Mouse (Mus musculus) small intestine, adult 2 months (tissue): Measurements from ENCODE around the gene Gm10134. TPM values are rescaled to one million over a fixed set of nuclear protein-coding genes. Genes with fewer than 3 reads are reported as not detected.

ENCODE experiments used
- H3K27ac ChIP-seq: fragments of 200-500 bp; 2 replicates; pipeline ENCODE4 v1.5.1; 2012; ENCODE audit warnings: low read depth, low read length, control low read depth, inconsistent platforms; ENCODE audit not compliant: insufficient read depth
- H3K27me3 ChIP-seq: fragments of 200-500 bp; 2 replicates; pipeline ENCODE4 v1.6.1; 2012; ENCODE audit warnings: mild to moderate bottlenecking, moderate library complexity, low read length, inconsistent platforms; ENCODE audit not compliant: control insufficient read depth, insufficient read depth
- H3K36me3 ChIP-seq: fragments of 200-500 bp; 2 replicates; pipeline ENCODE4 v1.6.1; 2012; ENCODE audit warnings: mild to moderate bottlenecking, low read length, control low read depth, inconsistent platforms; ENCODE audit not compliant: control insufficient read depth, insufficient read depth
- H3K4me1 ChIP-seq: fragments of 200-500 bp; 2 replicates; pipeline ENCODE4 v1.6.1; 2012; ENCODE audit warnings: low read length, inconsistent platforms, mixed read lengths; ENCODE audit not compliant: control insufficient read depth, insufficient read depth, insufficient read length
- H3K4me3 ChIP-seq: fragments of 200-500 bp; 2 replicates; pipeline ENCODE4 v1.5.1; 2012; ENCODE audit warnings: low read depth, mild to moderate bottlenecking, control low read depth, inconsistent platforms, low read length, moderate library complexity
- CTCF ChIP-seq: fragments of 200-500 bp; IDR thresholded peaks from 2 replicates; pipeline ENCODE4 v1.5.1; 2012; ENCODE audit warnings: low read depth, mild to moderate bottlenecking, control low read depth, inconsistent platforms, low read length, moderate library complexity, mixed read lengths; ENCODE audit not compliant: insufficient replicate concordance, insufficient read length; ENCODE audit errors: extremely low read depth
- POLR2A ChIP-seq: fragments of 200-500 bp; IDR thresholded peaks from 2 replicates; pipeline ENCODE4 v1.6.1; 2012; ENCODE audit warnings: low read depth, mild to moderate bottlenecking, control low read depth, inconsistent platforms, low read length, moderate library complexity
- WGBS: fragments of 180-500 bp; shearing (Covaris S2); methylation state at CpG from one replicate; pipeline ENCODE4 v1.1.7; 2018; 5-methylcytosine and 5-hydroxymethylcytosine counted together
- polyA plus RNA-seq: library from polyadenylated mRNA; depleted of rRNA; stranded (reverse); fragments of >200 nt; gene quantifications from 2 replicates; pipeline ENCODE4 v1.2.3, GENCODE M21; 2012

The Gm10134 gene
- polyA plus RNA-seq, 1 experiment: 0.57 TPM

- TF ChIP-seq POLR2A (no peak), CTCF (peak; percentile 41; the same call in 1 of the 2 replicates)
- 68% methylated on average over 14 of the region's 14 CpGs for whole genome bisulfite sequencing
- H3K4me3 ChIP-seq: peak overlapping the region; percentile 26; the same call in 1 of the 2 replicates
Observed at GRCm38 (mm10) chr2:28495207-28495756, 10.6 kb upstream of the Gm10134 start.

GRCm38 (mm10) chr2:28495801-28496595 lies 9.9 kb upstream of the Gm10134 start:
- TF ChIP-seq CTCF: no peak
- no peak for TF ChIP-seq POLR2A
- H3K27ac ChIP-seq: no peak overlapping the region
- H3K36me3 ChIP-seq: no peaks in the 10 kb centered on the region
- peaks cover 13% of the 10 kb centered on the region for H3K4me1 ChIP-seq
- WGBS: 84% methylated on average over 16 of the region's 16 CpGs
- no peaks in the 10 kb centered on the region for H3K27me3 ChIP-seq
- H3K4me3 ChIP-seq: peak overlapping the region; percentile 26

More at GRCm38 (mm10) chr2:28495207-28495756, 10.6 kb upstream of the Gm10134 start:
- H3K36me3 ChIP-seq: no peaks in the 10 kb centered on the region
- H3K27me3 ChIP-seq: no peaks in the 10 kb centered on the region
- H3K4me1 ChIP-seq: peaks cover 13% of the 10 kb centered on the region
- no peak overlapping the region for H3K27ac ChIP-seq

DNA sequence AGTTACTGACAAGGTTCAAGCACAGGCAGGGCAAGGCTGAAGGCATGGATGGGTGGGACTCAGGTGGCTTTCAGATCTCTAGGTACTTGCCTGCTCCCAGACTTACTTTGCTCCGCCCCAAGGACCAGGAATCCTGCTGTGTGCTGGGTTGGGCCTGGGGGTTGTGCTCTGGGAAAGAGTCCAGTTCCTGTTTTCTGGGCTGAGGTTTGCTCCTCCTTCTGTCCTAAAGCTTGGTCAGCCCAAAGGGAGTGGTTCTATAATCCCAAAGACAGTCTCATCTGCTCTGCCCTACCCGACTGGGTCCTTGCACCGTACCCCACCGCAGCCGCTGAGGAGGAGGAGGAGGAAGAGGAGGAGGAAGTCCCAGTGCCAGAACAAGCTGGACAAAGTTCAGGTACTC lies 9.2 kb upstream of the Gm10134 start, which contains the start of gene Gbgt1:
Gbgt1 (plus strand) TSS at position 221 of the 400 bp plus-strand sequence.
- no peaks in the 10 kb centered on the region for H3K36me3 ChIP-seq
- 0 out of 2 replicates have a peak, but pooled peaks have one; percentile 31 for TF ChIP-seq POLR2A
- no peak for TF ChIP-seq CTCF
- WGBS: 6% methylated on average over 5 of the region's 5 CpGs
- H3K27ac ChIP-seq: peak within 1 kb of the TSS; percentile 47
- H3K27me3 ChIP-seq: no peaks in the 10 kb centered on the region
- H3K4me3 ChIP-seq: peak within 1 kb of the TSS; percentile 54
- H3K4me1 ChIP-seq: peaks cover 13% of the 10 kb centered on the region

DNA sequence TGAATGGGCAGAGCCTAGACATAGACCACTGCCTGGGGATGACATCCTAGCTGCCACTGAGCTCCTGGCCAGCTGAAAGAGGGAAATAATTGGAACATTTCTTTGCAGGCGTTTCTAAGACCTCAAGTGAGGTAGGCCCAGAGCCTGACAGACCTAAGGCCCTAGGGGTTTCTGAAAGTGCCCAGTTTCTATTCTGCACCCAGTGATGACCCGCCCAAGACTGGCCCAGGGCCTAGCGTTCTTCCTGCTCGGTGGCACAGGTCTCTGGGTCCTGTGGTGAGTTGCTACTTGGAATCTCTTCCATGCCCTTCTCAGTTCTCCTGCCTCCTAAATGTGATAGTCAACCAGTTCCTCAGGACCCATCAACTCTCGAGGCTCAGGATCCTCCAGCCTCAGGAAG lies 8.3 kb upstream of the Gm10134 start:
- Histone ChIP-seq H3K4me3 (peak overlapping the region; percentile 54; the same call in 1 of the 2 replicates), H3K36me3 (no peaks in the 10 kb centered on the region), H3K27ac (no peak overlapping the region), H3K27me3 (no peaks in the 10 kb centered on the region), H3K4me1 (peaks cover 13% of the 10 kb centered on the region)
- 80% methylated on average over 5 of the region's 5 CpGs for WGBS
- TF ChIP-seq CTCF: no peak
- no peak for TF ChIP-seq POLR2A

GRCm38 (mm10) chr2:28498431-28498830 lies 7.5 kb upstream of the Gm10134 start:
- H3K27me3 ChIP-seq: no peaks in the 10 kb centered on the region

DNA sequence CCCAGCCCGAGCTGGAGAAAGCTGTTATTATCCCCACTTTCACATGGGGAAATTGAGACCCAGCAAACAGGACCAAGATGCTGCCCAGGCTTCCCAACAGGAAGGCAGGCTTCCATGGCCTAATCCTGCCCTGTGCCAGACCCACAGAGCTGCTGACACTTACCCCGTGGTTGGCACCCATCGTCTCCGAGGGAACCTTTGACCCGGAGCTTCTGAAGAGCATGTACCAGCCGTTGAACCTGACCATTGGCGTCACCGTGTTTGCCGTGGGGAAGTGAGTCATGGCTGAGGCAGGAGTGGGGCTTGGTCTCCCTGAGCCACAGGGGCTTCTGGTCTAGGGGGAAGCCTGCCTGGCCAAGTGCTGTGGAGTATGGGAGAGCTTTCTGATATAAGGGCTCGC lies 2.9 kb upstream of the Gm10134 start:
- WGBS: 63% methylated on average over 10 of the region's 10 CpGs
- Histone ChIP-seq H3K27ac (no peak overlapping the region), H3K4me1 (no peaks in the 10 kb centered on the region; the same call in 1 of the 2 replicates), H3K27me3 (no peaks in the 10 kb centered on the region), H3K4me3 (no peak overlapping the region), H3K36me3 (no peaks in the 10 kb centered on the region)
- TF ChIP-seq CTCF (no peak), POLR2A (no peak)

More at GRCm38 (mm10) chr2:28498431-28498830, 7.5 kb upstream of the Gm10134 start:
- no peaks in the 10 kb centered on the region for H3K36me3 ChIP-seq
- 80% methylated on average over 4 of the region's 4 CpGs for WGBS
- no peak for TF ChIP-seq CTCF
- no peak for TF ChIP-seq POLR2A
- no peak overlapping the region for H3K4me3 ChIP-seq
- H3K27ac ChIP-seq: no peak overlapping the region
- H3K4me1 ChIP-seq: peaks cover 13% of the 10 kb centered on the region

DNA sequence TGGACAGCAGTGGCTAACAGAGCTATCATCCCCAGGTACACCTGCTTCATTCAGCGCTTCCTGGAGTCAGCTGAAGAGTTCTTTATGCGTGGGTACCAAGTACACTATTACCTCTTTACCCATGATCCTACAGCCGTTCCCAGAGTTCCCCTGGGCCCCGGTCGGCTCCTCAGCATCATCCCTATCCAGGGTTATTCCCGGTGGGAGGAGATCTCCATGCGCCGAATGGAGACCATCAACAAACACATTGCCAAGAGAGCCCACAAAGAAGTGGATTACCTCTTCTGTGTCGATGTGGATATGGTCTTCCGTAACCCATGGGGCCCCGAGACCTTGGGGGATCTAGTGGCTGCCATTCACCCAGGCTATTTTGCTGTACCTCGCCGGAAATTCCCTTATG lies 1.2 kb upstream of the Gm10134 start:
- no peaks in the 10 kb centered on the region; the same call in 1 of the 2 replicates for H3K4me1 ChIP-seq
- no peak overlapping the region for H3K4me3 ChIP-seq
- TF ChIP-seq CTCF: no peak
- TF ChIP-seq POLR2A: no peak
- H3K27me3 ChIP-seq: no peaks in the 10 kb centered on the region
- H3K27ac ChIP-seq: no peak overlapping the region
- WGBS: 91% methylated on average over 13 of the region's 13 CpGs
- H3K36me3 ChIP-seq: no peaks in the 10 kb centered on the region
